Mouse (Mus musculus): ENCODE results near the gene Gtf2f2. TPM values are rescaled to one million over a fixed set of nuclear protein-coding genes. Genes with fewer than 3 reads are reported as not detected.

Gtf2f2 gene
- total and polyA plus RNA-seq, 3 experiments: 44.8 to 118 (median 90.6) TPM

- in situ Hi-C loops (cut with MboI; ENCODE audit: low pct_ligation_motif_present, low pct_unique_long_range_greater_than_20kb, low sequenced_read_pairs) (no loop called here), dilution Hi-C loops (cut with MboI; ENCODE audit: extremely low pct_ligation_motif_present, extremely low pct_unique_long_range_greater_than_20kb, low sequenced_read_pairs) (no loop called here)
- Histone ChIP-seq H3K4me1 (ENCODE audit: control insufficient read depth in 1 of 2, insufficient read depth in 2 of 2) (peaks cover 0 to 7% of the 10 kb centered on the region in 2 experiments; a peak in 2 of 4 replicates), H3K4me3 (replicated peaks in 1 of 3; ENCODE audit: low read depth in 2 of 3, low read length in 2 of 3, poor library complexity in 1 of 3) (no peak overlapping the region), H3K9ac (ENCODE audit: insufficient read depth, low read depth) (no peak overlapping the region), H3K4me2 (ENCODE audit: insufficient read depth, low read depth, poor library complexity, severe bottlenecking) (no peak overlapping the region), H3K36me3 (replicated peaks in 1 of 2; ENCODE audit: control insufficient read depth in 1 of 2, insufficient read depth in 1 of 2, low read length in 1 of 2) (peaks cover 6 to 76% of the 10 kb centered on the region in 2 experiments), H3K79me2 (replicated peaks; ENCODE audit: control insufficient read depth, extremely low read depth, insufficient read depth, poor library complexity, severe bottlenecking) (peaks cover 5% of the 10 kb centered on the region; the same call in 1 of the 2 replicates), H3K9me3 (replicated peaks; ENCODE audit: low read length) (no peaks in the 10 kb centered on the region), H3K27me3 (replicated peaks) (no peaks in the 10 kb centered on the region), H3K27ac (ENCODE audit: insufficient read depth, low read depth) (no peak overlapping the region)
- TF ChIP-seq JUND (conservative IDR thresholded peaks at IDR 0.05; ENCODE audit: low read depth, low read length) (no peak), CHD2 (IDR thresholded peaks at IDR 0.05; ENCODE audit: low read length) (no peak), MXI1 (IDR thresholded peaks at IDR 0.05; ENCODE audit: low read depth, low read length) (no peak), MAFK (IDR thresholded peaks at IDR 0.05; ENCODE audit: insufficient replicate concordance, low read length) (no peak)
- DNase-seq (ENCODE audit: extremely low read depth): no peak
Observed at GRCm38 (mm10) chr14:75983891-75984290, 26.8 kb downstream of the Gtf2f2 start.

GRCm38 (mm10) chr14:75981231-75981630 is 29.4 kb downstream of the Gtf2f2 start:
- no peaks in the 10 kb centered on the region for H3K9me3 ChIP-seq (replicated peaks; ENCODE audit: low read length)
- in situ Hi-C loops (cut with MboI; ENCODE audit: low pct_ligation_motif_present, low pct_unique_long_range_greater_than_20kb, low sequenced_read_pairs): no loop called here
- no peak for DNase-seq (ENCODE audit: extremely low read depth)
- no peak overlapping the region for H3K4me2 ChIP-seq (ENCODE audit: insufficient read depth, low read depth, poor library complexity, severe bottlenecking)
- H3K79me2 ChIP-seq (replicated peaks; ENCODE audit: control insufficient read depth, extremely low read depth, insufficient read depth, poor library complexity, severe bottlenecking): peaks cover 5% of the 10 kb centered on the region; the same call in 1 of the 2 replicates
- no peak overlapping the region for H3K4me3 ChIP-seq (replicated peaks in 1 of 3; ENCODE audit: low read depth in 2 of 3, low read length in 2 of 3, poor library complexity in 1 of 3)
- no peak overlapping the region for H3K9ac ChIP-seq (ENCODE audit: insufficient read depth, low read depth)
- dilution Hi-C loops (cut with MboI; ENCODE audit: extremely low pct_ligation_motif_present, extremely low pct_unique_long_range_greater_than_20kb, low sequenced_read_pairs): no loop called here
- peaks cover 6 to 62% of the 10 kb centered on the region in 2 experiments for H3K36me3 ChIP-seq (replicated peaks in 1 of 2; ENCODE audit: control insufficient read depth in 1 of 2, insufficient read depth in 1 of 2, low read length in 1 of 2)
- peaks cover 0 to 9% of the 10 kb centered on the region in 2 experiments; a peak in 2 of 4 replicates for H3K4me1 ChIP-seq (ENCODE audit: control insufficient read depth in 1 of 2, insufficient read depth in 2 of 2)
- H3K27me3 ChIP-seq (replicated peaks): no peaks in the 10 kb centered on the region
- TF ChIP-seq MXI1 (IDR thresholded peaks at IDR 0.05; ENCODE audit: low read depth, low read length) (no peak), UBTF (IDR thresholded peaks at IDR 0.05; ENCODE audit: low read depth, low read length) (no peak), HCFC1 (IDR thresholded peaks at IDR 0.05; ENCODE audit: low read depth, low read length) (no peak)
- H3K27ac ChIP-seq (ENCODE audit: insufficient read depth, low read depth): no peak overlapping the region

GRCm38 (mm10) chr14:75976107-75976506 is 34.6 kb downstream of the Gtf2f2 start:
- in situ Hi-C loops (cut with MboI; ENCODE audit: low pct_ligation_motif_present, low pct_unique_long_range_greater_than_20kb, low sequenced_read_pairs): no loop called here
- H3K4me3 ChIP-seq (replicated peaks in 1 of 3; ENCODE audit: low read depth in 2 of 3, low read length in 2 of 3, poor library complexity in 1 of 3): no peak overlapping the region

More at GRCm38 (mm10) chr14:75976107-75976506, 34.6 kb downstream of the Gtf2f2 start:
- Histone ChIP-seq H3K4me1 (ENCODE audit: control insufficient read depth in 1 of 2, insufficient read depth in 2 of 2) (peaks cover 0 to 7% of the 10 kb centered on the region in 2 experiments; a peak in 1 of 4 replicates), H3K27me3 (replicated peaks) (no peaks in the 10 kb centered on the region), H3K79me2 (replicated peaks; ENCODE audit: control insufficient read depth, extremely low read depth, insufficient read depth, poor library complexity, severe bottlenecking) (no peaks in the 10 kb centered on the region), H3K4me2 (ENCODE audit: insufficient read depth, low read depth, poor library complexity, severe bottlenecking) (no peak overlapping the region), H3K9me3 (replicated peaks; ENCODE audit: low read length) (no peaks in the 10 kb centered on the region), H3K27ac (ENCODE audit: insufficient read depth, low read depth) (no peak overlapping the region), H3K9ac (ENCODE audit: insufficient read depth, low read depth) (no peak overlapping the region), H3K36me3 (replicated peaks in 1 of 2; ENCODE audit: control insufficient read depth in 1 of 2, insufficient read depth in 1 of 2, low read length in 1 of 2) (peaks cover 2 to 42% of the 10 kb centered on the region in 2 experiments)
- no peak for TF ChIP-seq BHLHE40 (IDR thresholded peaks at IDR 0.05; ENCODE audit: low read depth, low read length)
- dilution Hi-C loops (cut with MboI; ENCODE audit: extremely low pct_ligation_motif_present, extremely low pct_unique_long_range_greater_than_20kb, low sequenced_read_pairs): no loop called here
- DNase-seq (ENCODE audit: extremely low read depth): no peak
